Mouse (Mus musculus): ENCODE data around the gene Cavin1.

The Cavin1 gene

GRCm38 (mm10) chr11:100916432-100916971, 54.2 kb downstream of the Cavin1 start:
- in situ Hi-C loops (cut with MboI, MseI) = no loop called here

GRCm38 (mm10) chr11:100915063-100915462, 55.6 kb downstream of the Cavin1 start:
- in situ Hi-C loops (cut with MboI, MseI) = no loop called here

GRCm38 (mm10) chr11:100914415-100914814, 56.3 kb downstream of the Cavin1 start:
- in situ Hi-C loops (cut with MboI, MseI) = no loop called here

DNA sequence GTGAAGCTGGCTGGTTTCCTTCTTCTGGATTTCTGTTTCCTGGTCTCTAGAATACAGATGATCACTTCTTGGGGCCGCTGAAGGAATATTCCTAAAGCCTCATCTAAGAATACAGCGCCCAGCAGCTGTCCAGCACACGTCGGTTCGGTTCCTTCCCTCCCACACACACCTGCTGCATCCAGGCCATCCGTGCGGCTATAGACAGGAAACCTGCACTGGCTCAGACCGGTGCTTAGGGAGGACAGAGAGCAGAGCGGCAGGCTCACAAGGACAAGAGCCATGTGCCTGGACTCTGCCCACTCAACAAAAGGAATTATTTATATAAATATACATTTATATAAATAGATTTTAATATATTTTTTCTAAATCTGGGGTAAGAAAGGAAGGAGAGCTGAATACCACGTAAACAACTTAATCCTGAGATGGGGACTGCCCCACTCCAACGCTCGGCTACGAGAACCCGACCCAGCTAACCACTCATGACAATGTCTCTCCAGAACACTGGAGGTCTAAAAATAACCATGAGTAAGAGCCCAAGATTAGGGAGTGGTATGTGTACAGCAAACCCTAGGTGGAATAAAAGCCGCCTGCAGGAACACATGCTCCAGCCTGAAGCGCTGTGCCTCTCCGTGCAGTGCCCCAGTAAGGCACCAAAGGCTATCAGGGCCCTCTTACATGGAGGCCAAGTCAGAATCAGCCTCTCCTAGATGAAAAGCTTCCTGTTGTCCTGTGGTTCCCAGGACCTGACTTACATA, 58.1 kb downstream of the Cavin1 start:
- in situ Hi-C loops (cut with MboI, MseI) = no loop called here

GRCm38 (mm10) chr11:100908567-100908966, 62.1 kb downstream of the Cavin1 start:
- in situ Hi-C loops (cut with MboI, MseI) = no loop called here

DNA sequence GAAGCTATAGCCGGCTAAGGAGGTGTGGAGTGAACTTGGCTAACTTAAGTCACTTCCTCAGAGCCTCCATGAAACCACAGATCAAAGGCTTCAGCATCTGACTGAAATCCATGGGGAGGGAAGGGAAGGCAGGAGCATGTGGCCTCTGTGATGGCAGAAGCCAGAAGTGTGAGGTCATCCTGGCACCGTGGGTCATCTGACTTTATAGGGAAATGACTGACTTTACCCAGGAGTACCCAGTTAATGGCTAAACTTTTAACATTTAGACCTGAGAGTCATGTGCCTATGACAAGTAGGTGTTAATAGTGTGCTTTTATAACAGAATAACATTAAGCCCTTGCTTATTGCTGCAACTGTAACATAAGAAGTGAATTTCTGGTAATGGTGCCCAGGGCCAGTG, 62.6 kb downstream of the Cavin1 start:
- in situ Hi-C loops (cut with MboI, MseI) = no loop called here

DNA sequence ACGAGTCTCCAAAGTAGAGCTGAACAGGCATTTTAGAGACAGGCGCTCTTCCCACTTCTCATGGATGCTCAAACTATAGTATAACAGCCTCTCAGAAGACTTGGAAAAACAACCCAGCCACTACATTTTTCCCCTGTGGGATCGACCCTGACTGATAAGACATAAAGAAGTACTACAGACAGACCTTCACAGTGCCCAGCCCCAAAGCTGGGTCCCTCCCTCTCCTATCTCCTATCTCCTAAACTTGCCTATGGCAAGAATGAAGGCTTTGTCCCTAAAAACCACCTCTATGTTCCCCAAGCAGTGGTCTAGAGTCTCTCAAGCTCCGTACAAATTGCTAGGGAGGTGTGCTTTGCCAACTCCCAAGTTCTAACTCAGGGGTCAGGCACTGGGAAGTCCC, 63.8 kb downstream of the Cavin1 start:
- in situ Hi-C loops (cut with MboI, MseI) = no loop called here

Data from T-helper 1 cell (primary cell).